Mouse (Mus musculus) kidney, adult 2 months (tissue): ENCODE measurements at regions not wholly inside any gene's neighbourhood (a gene's known extent, or its start where the extent isn't known, plus 50 kb on each side); places are given as distances from the start of the nearest gene placed in this dataset.

ENCODE experiments used
- CTCF ChIP-seq: fragments of 200-500 bp; conservative IDR thresholded peaks from 2 replicates; pipeline ENCODE4 v1.5.1; 2011; ENCODE audit warnings: low read depth, mild to moderate bottlenecking, control low read depth, low read length, moderate library complexity, mixed read lengths; ENCODE audit not compliant: insufficient read depth, insufficient read length
- POLR2A ChIP-seq: fragments of 200-500 bp; IDR thresholded peaks from one replicate; pipeline ENCODE4 v1.6.1; 2011; ENCODE audit warnings: low read depth, low read length, control low read depth

GRCm38 (mm10) chrX:143444581-143444980 is 50.5 kb upstream of the Chrdl1 start:
- TF ChIP-seq POLR2A, result no peak
- 0 out of 2 replicates have a peak, but pooled peaks have one; percentile 13 for TF ChIP-seq CTCF
